Mouse (Mus musculus) liver, embryonic 13.5 days (tissue): ENCODE results near the gene Gm49396. TPM values are rescaled to one million over a fixed set of nuclear protein-coding genes. Genes with fewer than 3 reads are reported as not detected.
A peak's percentile ranks its signal among the peaks of the same experiment; 100 is the strongest.

Experiments
- ATAC-seq: fragments of 200-750 bp; cut with Nextera tagmentation; 2 replicates; pipeline ENCODE4 v1.8.0; 2017; ENCODE audit warnings: low read depth, mild to moderate bottlenecking, moderate number of reproducible peaks, moderate library complexity
- DNase-seq: peaks from one replicate; pipeline ENCODE4 v3.0.0; 2022
- H3K27ac ChIP-seq: fragments of 300-500 bp; sonication (generic); 2 replicates; pipeline ENCODE4 v1.5.1; 2015; ENCODE audit warnings: moderate library complexity, mild to moderate bottlenecking, inconsistent platforms
- H3K27me3 ChIP-seq: fragments of 300-500 bp; sonication (generic); 2 replicates; pipeline ENCODE4 v1.6.1; 2015; ENCODE audit warnings: mild to moderate bottlenecking, inconsistent platforms
- H3K36me3 ChIP-seq: fragments of 300-500 bp; sonication (generic); 2 replicates; pipeline ENCODE4 v1.6.1; 2015; ENCODE audit warnings: mild to moderate bottlenecking, inconsistent platforms
- H3K4me1 ChIP-seq: fragments of 300-500 bp; sonication (generic); replicated peaks from 2 replicates; pipeline ENCODE4 v1.6.1; 2015; ENCODE audit warnings: inconsistent platforms
- H3K4me2 ChIP-seq: fragments of 300-500 bp; sonication (generic); 2 replicates; pipeline ENCODE4 v1.6.1; 2015; ENCODE audit warnings: inconsistent platforms, mild to moderate bottlenecking, moderate library complexity
- H3K4me3 ChIP-seq: fragments of 300-500 bp; sonication (generic); replicated peaks from 2 replicates; pipeline ENCODE4 v1.5.1; 2015; ENCODE audit warnings: mild to moderate bottlenecking, inconsistent platforms
- H3K9ac ChIP-seq: fragments of 300-500 bp; sonication (generic); 2 replicates; pipeline ENCODE4 v1.6.1; 2015; ENCODE audit warnings: mild to moderate bottlenecking, inconsistent platforms
- H3K9me3 ChIP-seq: fragments of 300-500 bp; sonication (generic); replicated peaks from 2 replicates; pipeline ENCODE4 v1.6.1; 2016; ENCODE audit warnings: inconsistent platforms
- WGBS: fragments of 180-500 bp; shearing (Covaris S2); methylation state at CpG from one replicate; pipeline ENCODE4 v1.1.7; 2015; ENCODE audit not compliant: insufficient replicate concordance; 5-methylcytosine and 5-hydroxymethylcytosine counted together
- polyA plus RNA-seq: library from polyadenylated mRNA; unstranded; fragments of >200 nt; fragmentation: Nextera tagmentation; extraction: Ambion mirVana; gene quantifications from 2 replicates; pipeline ENCODE4 v1.2.1, GENCODE M21; 2015

Gm49396 gene
- polyA plus RNA-seq: 3.4 and 3.8 TPM in 2 replicates

DNA sequence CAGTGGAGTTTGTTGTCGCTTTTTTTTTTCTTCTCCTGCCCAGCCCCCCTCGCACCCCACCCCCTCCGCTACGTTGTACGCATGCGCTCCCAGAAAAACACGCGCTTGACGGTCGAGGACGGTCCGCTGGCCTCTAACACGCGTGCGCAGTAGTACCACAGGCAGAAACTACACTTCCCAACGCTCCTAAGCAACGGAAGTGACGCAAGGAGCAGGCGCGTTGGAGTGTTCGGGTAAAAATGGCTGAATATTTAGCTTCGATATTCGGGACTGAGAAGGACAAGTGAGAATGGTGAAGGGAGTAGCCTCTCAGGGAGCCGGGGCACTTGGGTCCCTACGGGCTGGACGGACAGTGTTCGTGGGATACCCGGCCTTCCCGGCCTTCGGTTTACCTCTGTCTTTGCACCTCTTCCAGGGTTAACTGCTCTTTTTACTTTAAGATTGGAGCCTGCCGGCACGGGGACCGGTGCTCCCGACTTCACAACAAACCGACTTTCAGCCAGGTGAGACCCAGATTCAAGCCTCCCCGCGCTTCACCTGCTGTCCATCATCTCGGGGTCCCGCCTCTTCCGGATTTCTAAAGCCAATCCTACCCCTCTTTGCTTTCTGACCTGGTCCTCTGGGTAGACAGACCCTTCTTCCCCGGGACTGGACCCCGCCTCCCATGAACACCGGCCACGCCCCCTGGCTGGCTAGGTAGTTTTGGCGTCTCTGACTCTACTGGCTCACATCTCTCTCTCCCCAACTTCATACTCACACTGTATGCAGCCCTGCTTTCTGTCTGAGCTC, at the start of gene Gm49396, which contains the start of the genes U2af1l4 and Psenen:
TSS of gene Gm49396 (plus strand) at position 228 of the 789 bp plus-strand sequence.
TSS of gene U2af1l4 (plus strand) at position 185 of the 789 bp plus-strand sequence.
TSS of gene Psenen (minus strand) at position 511 of the 789 bp plus-strand sequence.
- Histone ChIP-seq H3K4me1 (peaks cover 41% of the 10 kb centered on the region), H3K9ac (peak within 1 kb of the TSS; percentile 81), H3K36me3 (peaks cover 37% of the 10 kb centered on the region), H3K4me3 (peak within 1 kb of the TSS; percentile 83), H3K27me3 (no peaks in the 10 kb centered on the region), H3K9me3 (no peaks in the 10 kb centered on the region), H3K4me2 (peak within 1 kb of the TSS; percentile 89), H3K27ac (peak within 1 kb of the TSS; percentile 96)
- DNase-seq: peak; percentile 92
- WGBS: under 1% methylated on average over 45 of the region's 45 CpGs
- ATAC-seq: peak; percentile 81

DNA sequence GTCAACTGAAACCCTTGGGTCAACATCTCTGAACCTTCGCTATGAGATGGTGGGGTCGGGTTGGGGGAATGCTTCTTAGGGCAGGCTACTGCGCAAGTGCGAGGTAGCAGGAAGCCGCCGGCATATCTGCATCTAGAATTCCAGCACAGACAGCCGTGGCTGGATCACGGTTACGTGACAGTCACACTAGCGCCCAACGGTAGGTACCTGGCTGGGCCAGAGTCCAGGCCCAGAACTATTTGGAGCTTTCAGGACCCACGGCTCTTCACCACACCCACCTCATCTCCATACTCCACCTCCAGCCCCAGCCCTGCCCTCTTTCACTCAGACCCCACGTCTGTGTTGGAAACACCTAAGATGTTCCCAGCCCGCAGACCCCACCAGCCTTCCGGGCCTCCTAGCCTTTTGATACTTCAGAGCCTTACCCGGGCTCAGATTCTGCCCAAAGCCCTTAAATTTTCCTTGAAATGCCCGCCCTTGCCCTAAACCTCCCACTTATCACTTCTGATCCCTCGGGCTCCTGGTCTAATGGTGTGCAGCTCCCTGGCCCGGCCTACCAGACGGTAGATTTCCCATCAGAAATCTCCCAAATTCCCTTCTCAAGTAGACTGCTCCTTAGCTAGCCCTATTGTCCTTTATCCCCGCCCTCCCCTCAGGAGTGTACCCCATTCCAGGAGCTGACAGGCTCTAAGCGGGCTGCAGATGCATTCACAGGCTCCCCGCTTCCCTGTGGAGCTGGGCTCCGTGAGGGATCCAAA, 48.0 kb upstream of the Gm49396 start:
- Histone ChIP-seq H3K27me3 (no peaks in the 10 kb centered on the region), H3K4me1 (no peaks in the 10 kb centered on the region), H3K9ac (no peak overlapping the region), H3K9me3 (no peaks in the 10 kb centered on the region), H3K36me3 (no peaks in the 10 kb centered on the region), H3K4me3 (no peak overlapping the region), H3K27ac (no peak overlapping the region), H3K4me2 (no peak overlapping the region)
- no peak for DNase-seq
- 54% methylated on average over 24 of the region's 24 CpGs for WGBS
- 0 out of 2 replicates have a peak, but pooled peaks have one; percentile 29 for ATAC-seq

DNA sequence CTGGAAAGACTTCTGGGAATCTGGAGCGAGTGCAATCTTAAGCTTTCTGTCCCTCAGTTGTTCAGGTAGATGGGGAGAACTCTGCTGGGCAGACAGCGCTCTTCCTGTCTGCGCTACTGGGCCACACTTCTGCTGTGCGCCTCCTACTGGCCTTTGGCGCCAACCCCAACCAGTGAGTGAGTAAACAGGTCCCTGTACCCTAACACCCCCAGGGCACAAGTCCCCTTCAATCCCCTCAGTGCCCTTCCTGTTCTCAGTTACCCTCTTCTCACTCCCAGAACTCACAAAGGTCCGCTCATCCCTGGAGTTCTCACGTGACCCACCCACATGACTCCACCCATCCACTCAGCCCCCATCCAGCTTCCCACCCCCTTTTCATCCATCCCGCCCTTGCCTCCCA, 44.8 kb upstream of the Gm49396 start:
- H3K27ac ChIP-seq: no peak overlapping the region
- no peaks in the 10 kb centered on the region for H3K4me1 ChIP-seq
- no peak for ATAC-seq
- no peaks in the 10 kb centered on the region for H3K27me3 ChIP-seq
- no peak overlapping the region for H3K9ac ChIP-seq
- H3K9me3 ChIP-seq: no peaks in the 10 kb centered on the region
- DNase-seq: no peak
- H3K4me2 ChIP-seq: no peak overlapping the region
- 39% methylated on average over 8 of the region's 8 CpGs for WGBS
- H3K36me3 ChIP-seq: peaks cover 2% of the 10 kb centered on the region; the same call in 1 of the 2 replicates
- H3K4me3 ChIP-seq: no peak overlapping the region

DNA sequence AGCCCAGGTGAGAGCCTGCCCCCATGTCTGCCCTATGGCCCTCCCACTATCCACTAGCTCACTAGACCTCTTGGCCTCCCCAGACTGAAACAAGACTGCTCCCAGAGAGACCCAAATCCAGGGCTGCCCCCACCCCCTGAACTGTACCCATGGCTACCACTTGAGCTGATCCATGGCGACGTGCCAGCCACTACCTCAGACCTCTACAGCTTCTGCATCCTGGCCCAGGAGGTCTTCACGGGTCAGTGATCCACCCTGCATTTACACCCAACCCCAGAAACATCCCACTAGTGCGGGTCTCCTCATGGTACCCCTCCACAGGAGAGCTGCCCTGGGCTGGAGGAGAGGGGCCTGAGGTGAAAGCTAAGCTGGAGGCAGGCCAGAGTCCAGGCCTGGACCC, 42.7 kb upstream of the Gm49396 start:
- H3K27me3 ChIP-seq: no peaks in the 10 kb centered on the region
- DNase-seq (no peak), ATAC-seq (peak; percentile 25; the same call in 1 of the 2 replicates)
- no peak overlapping the region for H3K9ac ChIP-seq
- no peaks in the 10 kb centered on the region for H3K9me3 ChIP-seq
- H3K36me3 ChIP-seq: peaks cover 13% of the 10 kb centered on the region
- no peak overlapping the region for H3K27ac ChIP-seq
- no peak overlapping the region for H3K4me2 ChIP-seq
- H3K4me3 ChIP-seq: no peak overlapping the region
- no peaks in the 10 kb centered on the region for H3K4me1 ChIP-seq
- 66% methylated on average over 4 of the region's 4 CpGs for WGBS

DNA sequence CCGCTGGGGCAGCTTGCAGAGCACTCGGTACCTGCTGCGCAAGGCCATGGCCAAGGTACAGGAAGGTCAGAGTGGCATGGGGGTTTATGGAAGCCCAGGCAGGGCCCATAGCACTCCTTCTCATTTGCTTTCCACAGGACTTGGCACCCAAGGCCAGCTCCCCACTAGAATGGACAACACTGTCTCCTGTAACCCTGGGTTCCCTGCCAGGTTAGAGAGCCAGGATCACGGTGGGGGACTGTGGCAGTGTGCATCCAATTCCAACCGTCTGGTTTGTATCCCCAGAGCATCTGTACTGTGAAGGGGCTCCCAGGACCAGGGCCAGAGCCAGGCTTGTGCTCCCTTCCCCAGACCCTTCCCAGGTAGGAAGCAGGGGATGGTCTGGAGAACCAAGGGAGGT, 42.3 kb upstream of the Gm49396 start:
- ATAC-seq (no peak), DNase-seq (no peak)
- H3K4me2 ChIP-seq: no peak overlapping the region
- no peaks in the 10 kb centered on the region for H3K9me3 ChIP-seq
- H3K36me3 ChIP-seq: peaks cover 15% of the 10 kb centered on the region
- no peaks in the 10 kb centered on the region for H3K4me1 ChIP-seq
- H3K4me3 ChIP-seq: no peak overlapping the region
- no peak overlapping the region for H3K9ac ChIP-seq
- 80% methylated on average over 5 of the region's 5 CpGs for WGBS
- no peaks in the 10 kb centered on the region for H3K27me3 ChIP-seq
- H3K27ac ChIP-seq: no peak overlapping the region

DNA sequence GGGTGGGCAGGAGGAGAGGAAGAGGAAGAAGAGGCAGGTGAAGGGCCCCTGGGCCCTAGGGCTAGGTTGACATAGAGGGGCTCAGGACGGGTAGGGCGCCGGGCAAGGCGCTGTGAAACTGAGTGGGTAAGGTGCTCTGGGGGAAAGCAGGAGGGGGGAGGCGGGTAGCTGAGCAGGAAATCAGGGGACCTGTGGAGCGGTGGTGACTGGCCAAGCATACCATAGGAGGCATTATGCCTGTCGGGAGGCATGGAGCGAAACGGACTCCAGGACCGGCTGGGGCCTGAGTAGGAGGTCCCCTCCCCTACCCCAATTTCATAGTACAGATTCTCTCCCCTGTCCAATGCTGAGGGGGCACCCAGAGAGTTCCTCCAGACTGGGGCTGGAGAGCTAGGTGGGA, 40.3 kb upstream of the Gm49396 start:
- 0 out of 2 replicates have a peak, but pooled peaks cover 6% of the 10 kb centered on the region for H3K4me1 ChIP-seq
- H3K27me3 ChIP-seq: no peaks in the 10 kb centered on the region
- peaks cover 34% of the 10 kb centered on the region for H3K36me3 ChIP-seq
- no peak overlapping the region for H3K9ac ChIP-seq
- no peak for ATAC-seq
- no peak overlapping the region for H3K4me2 ChIP-seq
- H3K4me3 ChIP-seq: no peak overlapping the region
- H3K27ac ChIP-seq: no peak overlapping the region
- no peaks in the 10 kb centered on the region for H3K9me3 ChIP-seq
- WGBS: 76% methylated on average over 10 of the region's 10 CpGs
- DNase-seq: no peak

DNA sequence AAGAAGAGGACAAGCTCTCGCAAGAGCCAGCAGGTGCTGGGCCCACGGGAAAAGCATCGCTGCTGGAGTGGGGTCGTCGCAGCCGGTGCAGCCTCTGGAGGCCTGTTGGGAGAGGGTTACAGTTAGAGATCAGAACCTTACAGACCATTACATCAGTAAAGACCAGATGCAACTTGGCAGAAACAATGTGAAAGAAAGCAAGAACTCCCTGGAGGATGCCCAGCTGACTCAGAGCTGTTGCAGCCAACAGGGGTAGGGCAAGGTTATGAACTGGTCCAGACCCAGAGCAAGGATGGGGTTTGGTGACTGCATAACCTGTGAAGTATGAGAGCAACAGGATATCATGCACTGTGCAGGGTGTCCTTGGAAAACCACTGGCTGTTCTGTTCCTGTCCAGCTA, 38.7 kb upstream of the Gm49396 start:
- H3K27ac ChIP-seq: no peak overlapping the region
- ATAC-seq: no peak
- 0 out of 2 replicates have a peak, but pooled peaks cover 6% of the 10 kb centered on the region for H3K4me1 ChIP-seq
- no peaks in the 10 kb centered on the region for H3K9me3 ChIP-seq
- H3K9ac ChIP-seq: no peak overlapping the region
- no peak for DNase-seq
- no peak overlapping the region for H3K4me2 ChIP-seq
- peaks cover 51% of the 10 kb centered on the region for H3K36me3 ChIP-seq
- no peaks in the 10 kb centered on the region for H3K27me3 ChIP-seq
- WGBS: 76% methylated on average over 6 of the region's 6 CpGs
- no peak overlapping the region for H3K4me3 ChIP-seq

DNA sequence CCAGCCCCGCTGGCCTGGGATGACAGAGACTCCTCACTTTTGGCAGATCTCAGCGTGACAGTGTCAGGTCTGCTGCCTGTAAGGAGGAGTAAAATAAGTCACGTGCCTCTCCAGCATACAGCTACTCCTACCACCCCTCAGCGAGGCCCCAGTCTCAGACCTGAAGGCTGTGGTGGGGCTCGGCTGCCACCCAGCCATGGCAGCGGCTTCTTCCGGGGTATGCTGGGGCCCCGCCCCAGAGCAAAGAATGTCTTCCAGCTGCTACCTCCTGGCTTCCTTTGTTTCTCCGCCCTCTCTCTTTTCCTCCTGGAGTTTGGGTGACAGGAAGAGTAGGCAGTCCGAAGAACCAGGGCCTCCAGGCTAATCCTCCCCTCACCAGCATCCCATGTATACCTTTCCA, 37.2 kb upstream of the Gm49396 start:
- DNase-seq: no peak
- no peak overlapping the region for H3K9ac ChIP-seq
- H3K27ac ChIP-seq: no peak overlapping the region
- peaks cover 63% of the 10 kb centered on the region for H3K36me3 ChIP-seq
- WGBS: 46% methylated on average over 10 of the region's 10 CpGs
- H3K4me3 ChIP-seq: no peak overlapping the region
- no peaks in the 10 kb centered on the region for H3K27me3 ChIP-seq
- no peaks in the 10 kb centered on the region for H3K9me3 ChIP-seq
- 0 out of 2 replicates have a peak, but pooled peaks cover 6% of the 10 kb centered on the region for H3K4me1 ChIP-seq
- no peak for ATAC-seq
- no peak overlapping the region for H3K4me2 ChIP-seq

DNA sequence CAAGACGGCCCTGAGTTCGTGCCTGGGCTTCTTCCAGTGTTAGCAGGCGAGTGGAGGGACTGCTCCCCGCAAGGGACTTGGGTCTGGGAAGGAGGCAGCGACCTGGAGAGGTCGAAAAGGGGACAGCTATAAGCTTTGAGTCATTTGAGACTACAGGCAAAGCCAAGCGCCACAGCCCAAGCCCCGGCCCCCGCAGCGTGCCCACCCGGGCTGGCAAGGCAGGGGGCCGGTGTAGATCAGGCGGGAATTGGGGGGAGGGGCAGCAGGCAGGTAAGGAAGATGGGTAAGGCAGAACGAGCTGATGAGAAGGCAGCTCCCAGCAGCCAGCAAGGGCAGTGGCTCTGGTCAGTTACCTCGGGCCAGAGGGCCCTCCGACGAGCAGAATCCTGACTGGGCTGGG, 36.7 kb upstream of the Gm49396 start:
- no peaks in the 10 kb centered on the region for H3K9me3 ChIP-seq
- H3K4me2 ChIP-seq: no peak overlapping the region
- H3K36me3 ChIP-seq: peaks cover 68% of the 10 kb centered on the region
- ATAC-seq (no peak), DNase-seq (no peak)
- H3K4me3 ChIP-seq: no peak overlapping the region
- 59% methylated on average over 17 of the region's 17 CpGs for WGBS
- H3K9ac ChIP-seq: no peak overlapping the region
- no peaks in the 10 kb centered on the region for H3K27me3 ChIP-seq
- peaks cover 9% of the 10 kb centered on the region; the same call in 1 of the 2 replicates for H3K4me1 ChIP-seq
- H3K27ac ChIP-seq: no peak overlapping the region

DNA sequence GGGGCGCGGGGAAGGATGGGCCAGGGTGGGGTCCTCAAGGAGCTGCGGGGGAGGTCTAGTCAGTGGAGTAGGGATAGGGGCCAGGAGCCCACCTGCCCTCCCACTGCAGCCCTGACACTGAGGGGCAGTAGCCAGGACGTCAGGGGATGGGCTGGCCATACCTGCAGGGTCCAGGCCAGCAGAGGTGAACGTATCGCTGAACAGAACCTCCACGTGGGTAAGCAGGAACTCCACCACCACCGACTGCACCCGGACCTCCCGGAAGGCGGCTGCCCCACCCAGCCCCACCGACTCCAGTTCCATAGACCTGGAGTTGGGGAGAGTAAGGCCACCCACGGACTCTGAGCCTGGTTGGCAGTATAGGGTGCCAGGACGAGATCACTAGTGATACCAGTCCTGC, 36.2 kb upstream of the Gm49396 start:
- Histone ChIP-seq H3K27ac (no peak overlapping the region), H3K4me2 (no peak overlapping the region), H3K4me3 (no peak overlapping the region), H3K27me3 (no peaks in the 10 kb centered on the region), H3K4me1 (peaks cover 15% of the 10 kb centered on the region), H3K36me3 (peaks cover 74% of the 10 kb centered on the region), H3K9me3 (no peaks in the 10 kb centered on the region), H3K9ac (no peak overlapping the region)
- ATAC-seq (no peak), DNase-seq (no peak)
- 82% methylated on average over 14 of the region's 14 CpGs for WGBS

DNA sequence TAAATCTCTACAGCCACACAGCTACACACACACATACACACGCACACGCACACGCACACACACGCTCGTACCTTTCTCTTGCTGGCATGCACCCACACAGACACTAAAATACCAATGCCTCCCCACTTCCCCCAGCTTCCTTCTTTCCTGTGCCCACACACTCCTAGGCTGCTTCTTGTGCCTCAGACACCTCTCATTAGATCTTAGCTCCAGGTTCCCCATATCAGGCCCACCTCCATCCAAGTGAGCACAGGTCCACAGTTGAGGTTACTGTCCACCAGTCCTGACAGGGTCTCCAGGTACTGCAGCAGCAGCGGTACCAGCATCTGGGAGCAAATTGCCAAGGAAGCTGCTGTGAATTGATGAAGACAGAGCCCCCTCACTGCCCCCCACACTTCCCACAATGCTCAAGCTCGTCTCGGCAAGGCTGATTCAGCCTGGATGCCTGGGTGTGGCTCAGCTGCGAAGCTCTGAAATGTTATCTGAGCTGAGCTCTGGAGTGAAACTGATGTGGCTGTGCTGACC, 31.8 kb upstream of the Gm49396 start:
- H3K9ac ChIP-seq: no peak overlapping the region
- H3K4me2 ChIP-seq: no peak overlapping the region
- 68% methylated on average over 9 of the region's 9 CpGs for WGBS
- no peak overlapping the region for H3K27ac ChIP-seq
- no peaks in the 10 kb centered on the region for H3K9me3 ChIP-seq
- peaks cover 60% of the 10 kb centered on the region for H3K36me3 ChIP-seq
- H3K27me3 ChIP-seq: no peaks in the 10 kb centered on the region
- H3K4me1 ChIP-seq: peaks cover 50% of the 10 kb centered on the region
- DNase-seq: no peak
- H3K4me3 ChIP-seq: no peak overlapping the region
- no peak for ATAC-seq
